Mouse (Mus musculus) C2C12 (cell line): ENCODE measurements at regions not wholly inside any gene's neighbourhood (a gene's known extent, or its start where the extent isn't known, plus 50 kb on each side); places are given as distances from the start of the nearest gene placed in this dataset.

Experiments
- H3K27me3 ChIP-seq: one replicate; pipeline ENCODE4 v1.6.1; 2011; ENCODE audit not compliant: control insufficient read depth, insufficient read depth, insufficient read length
- H3K36me3 ChIP-seq: one replicate; pipeline ENCODE4 v1.6.1; 2011; ENCODE audit not compliant: control insufficient read depth, insufficient read depth
- H3K4me3 ChIP-seq: one replicate; pipeline ENCODE4 v1.5.1; 2011; ENCODE audit warnings: mild to moderate bottlenecking, control low read depth; ENCODE audit not compliant: poor library complexity, insufficient read depth, severe bottlenecking
- H3K79me2 ChIP-seq: one replicate; pipeline ENCODE4 v1.6.1; 2011; ENCODE audit not compliant: control insufficient read depth, insufficient read depth
- H3K79me3 ChIP-seq: one replicate; pipeline ENCODE4 v1.6.1; 2011; ENCODE audit warnings: low read depth, control low read depth
- H3ac ChIP-seq: one replicate; pipeline ENCODE3; 2011; ENCODE audit warnings: low read depth; ENCODE audit not compliant: control insufficient read depth, insufficient read length
- CEBPB ChIP-seq: IDR thresholded peaks from one replicate; pipeline ENCODE4 v1.6.1; 2011; ENCODE audit warnings: low read depth, mild to moderate bottlenecking, control low read depth, moderate library complexity
- CTCF ChIP-seq: IDR thresholded peaks from one replicate; pipeline ENCODE4 v1.5.1; 2011; ENCODE audit not compliant: control insufficient read depth, insufficient read depth, insufficient read length
- FOSL1 ChIP-seq: IDR thresholded peaks from one replicate; pipeline ENCODE4 v1.8.0; 2011; ENCODE audit warnings: mild to moderate bottlenecking, low read length; ENCODE audit not compliant: poor library complexity, insufficient read depth, severe bottlenecking
- MAX ChIP-seq: IDR thresholded peaks from one replicate; pipeline ENCODE4 v1.6.1; 2011; ENCODE audit warnings: mild to moderate bottlenecking, control low read depth
- MYOD1 ChIP-seq: IDR thresholded peaks from one replicate; pipeline ENCODE4 v1.6.1; 2011; ENCODE audit warnings: low read depth; ENCODE audit not compliant: control insufficient read depth, insufficient read length
- MYOG ChIP-seq: IDR thresholded peaks from one replicate; pipeline ENCODE4 v1.6.1; 2011; ENCODE audit not compliant: control insufficient read depth, insufficient read length; ENCODE audit errors: extremely low read depth
- USF1 ChIP-seq: IDR thresholded peaks from one replicate; pipeline ENCODE4 v1.6.1; 2011; ENCODE audit warnings: low read depth, mild to moderate bottlenecking, control low read depth, moderate library complexity

DNA sequence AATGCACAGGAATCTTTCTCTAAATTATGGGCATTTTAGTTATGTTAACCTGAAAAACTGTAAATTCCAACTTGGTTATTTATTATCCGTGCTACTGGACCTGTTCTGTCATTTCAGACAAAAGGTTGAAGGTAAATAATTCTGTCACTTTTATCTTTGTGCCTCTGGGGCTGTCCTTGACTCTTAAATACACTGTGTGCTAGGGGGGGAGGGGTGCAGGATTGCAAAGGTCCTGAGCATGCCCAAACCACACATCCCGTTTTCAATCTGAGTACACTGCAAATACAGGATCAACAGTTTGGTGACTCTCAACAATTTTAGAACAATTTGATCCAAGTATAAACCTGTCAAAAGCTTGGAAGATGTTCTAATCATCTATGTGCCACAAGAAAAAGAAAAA, 227.4 kb upstream of the Pabpc6 start:
- Histone ChIP-seq H3K36me3 (no peaks in the 10 kb centered on the region), H3K79me3 (no peaks in the 10 kb centered on the region), H3K27me3 (no peaks in the 10 kb centered on the region), H3ac (no peak overlapping the region), H3K4me3 (no peak overlapping the region), H3K79me2 (no peaks in the 10 kb centered on the region)
- no peak for TF ChIP-seq CTCF
- no peak for TF ChIP-seq USF1
- TF ChIP-seq CEBPB = no peak
- TF ChIP-seq FOSL1 = no peak

DNA sequence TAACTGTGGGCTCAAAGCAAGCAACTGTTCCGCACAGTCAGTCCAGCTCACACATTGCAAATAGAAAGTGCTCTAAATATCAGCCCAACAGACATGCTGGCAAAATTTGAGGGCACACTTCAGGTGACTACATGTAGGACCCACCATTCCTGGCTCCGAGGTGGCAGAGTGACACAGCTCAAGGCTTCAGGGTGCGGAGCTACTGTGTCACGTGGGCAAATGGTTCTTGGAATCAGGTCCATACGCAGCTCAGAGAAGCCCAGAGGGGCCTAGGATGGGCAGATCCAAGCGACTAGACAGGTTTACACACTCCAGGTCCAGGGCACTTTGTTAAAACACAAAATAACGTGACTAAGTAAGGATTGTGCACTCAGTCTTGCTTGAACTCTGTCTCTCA, 226.2 kb upstream of the Pabpc6 start:
- TF ChIP-seq CEBPB (no peak), MAX (no peak), MYOG (no peak), MYOD1 (no peak), FOSL1 (no peak), USF1 (no peak), CTCF (no peak)
- Histone ChIP-seq H3K27me3 (no peaks in the 10 kb centered on the region), H3K4me3 (no peak overlapping the region), H3K79me3 (no peaks in the 10 kb centered on the region), H3ac (no peak overlapping the region), H3K36me3 (no peaks in the 10 kb centered on the region), H3K79me2 (no peaks in the 10 kb centered on the region)

DNA sequence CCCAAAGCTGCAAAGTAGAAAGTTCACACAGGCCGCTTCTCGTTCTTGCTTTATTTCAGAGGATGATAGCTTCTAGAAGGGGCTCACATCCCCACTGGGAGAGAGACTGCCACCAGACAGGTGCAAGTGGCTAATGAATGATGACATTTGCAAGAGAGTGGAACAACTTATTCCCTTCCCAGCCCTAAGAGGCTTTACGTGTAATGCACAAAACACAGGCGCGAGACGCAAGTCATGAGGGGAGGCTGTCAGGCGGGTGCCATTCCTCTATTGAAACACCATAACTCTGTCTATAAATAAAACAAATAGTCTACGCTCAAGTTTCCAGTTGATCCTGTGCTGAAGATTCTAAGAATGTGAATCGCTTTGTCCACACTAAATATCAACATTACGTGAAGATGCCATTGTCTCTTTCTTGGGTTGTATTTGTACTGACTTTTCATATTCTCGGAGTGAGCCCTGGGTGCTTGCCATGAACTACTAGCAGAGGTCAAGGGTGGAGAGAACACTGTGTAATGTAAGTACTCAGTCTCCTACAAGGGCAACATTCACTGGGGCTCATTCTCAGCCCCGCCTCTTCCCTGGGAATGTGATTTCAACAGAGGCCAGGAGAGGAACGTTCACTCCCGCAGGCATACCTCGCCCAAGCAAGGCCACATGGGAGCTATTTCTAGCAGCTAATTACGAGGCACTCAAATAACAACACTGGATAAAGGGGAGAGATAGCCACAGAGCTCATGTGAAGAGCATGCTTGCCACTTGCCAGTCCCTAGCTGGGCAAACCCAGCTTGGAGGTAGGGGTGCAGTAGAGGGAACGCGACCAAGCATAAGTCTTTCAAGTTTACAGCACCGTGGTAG, 225.5 kb upstream of the Pabpc6 start:
- Histone ChIP-seq H3K79me3 (no peaks in the 10 kb centered on the region), H3K27me3 (no peaks in the 10 kb centered on the region), H3K79me2 (no peaks in the 10 kb centered on the region), H3K36me3 (no peaks in the 10 kb centered on the region), H3K4me3 (no peak overlapping the region), H3ac (no peak overlapping the region)
- TF ChIP-seq USF1 (no peak), FOSL1 (no peak), CEBPB (no peak), MYOD1 (no peak), MYOG (no peak), MAX (no peak), CTCF (no peak)

DNA sequence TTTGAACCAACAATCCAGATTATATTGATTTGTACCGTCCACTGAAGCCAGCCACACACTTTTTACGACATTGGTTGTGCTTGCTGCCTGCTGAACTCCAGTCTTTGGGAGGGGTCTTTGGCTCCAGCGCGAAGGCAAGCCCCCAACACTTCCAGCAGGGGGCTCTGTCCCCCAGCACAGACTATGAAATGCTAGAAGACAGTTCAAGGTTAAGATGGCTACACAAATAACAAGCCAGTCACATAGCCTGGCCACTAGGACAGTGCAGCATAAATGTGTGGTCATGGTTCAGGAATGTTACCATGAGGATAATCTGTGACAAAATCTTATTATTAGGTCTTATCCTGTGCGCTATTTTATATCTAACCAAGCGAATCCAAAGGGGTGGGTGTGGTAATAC, 224.4 kb upstream of the Pabpc6 start:
- TF ChIP-seq MAX (no peak), MYOD1 (no peak), USF1 (no peak), MYOG (no peak), CEBPB (no peak), FOSL1 (no peak), CTCF (no peak)
- Histone ChIP-seq H3K4me3 (no peak overlapping the region), H3K79me3 (no peaks in the 10 kb centered on the region), H3K79me2 (no peaks in the 10 kb centered on the region), H3K27me3 (no peaks in the 10 kb centered on the region), H3ac (no peak overlapping the region), H3K36me3 (no peaks in the 10 kb centered on the region)

DNA sequence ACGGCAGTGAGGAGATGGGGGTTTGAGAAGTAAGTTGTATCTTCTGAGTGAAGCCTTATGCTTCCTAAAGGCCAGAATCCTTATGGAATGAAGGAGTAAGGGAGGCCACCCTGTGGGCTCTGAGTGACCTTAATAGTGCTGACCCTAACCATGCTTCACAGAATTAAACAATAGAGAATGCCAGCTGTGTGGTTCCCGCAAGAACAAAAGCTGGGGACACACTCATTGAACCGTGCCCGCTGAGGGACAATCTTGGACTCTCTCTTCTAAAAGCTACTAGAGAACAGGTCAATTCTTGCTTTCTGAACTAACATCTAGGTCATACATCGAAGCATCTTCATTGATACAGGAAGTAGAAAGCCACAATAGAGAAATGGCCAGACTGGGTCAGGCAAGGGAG, 223.3 kb upstream of the Pabpc6 start:
- Histone ChIP-seq H3K79me3 (no peaks in the 10 kb centered on the region), H3ac (no peak overlapping the region)
- no peak for TF ChIP-seq USF1
- TF ChIP-seq MYOG = no peak
- TF ChIP-seq CEBPB = no peak
- TF ChIP-seq CTCF = no peak
- no peak for TF ChIP-seq MAX
- no peak for TF ChIP-seq MYOD1
- no peak for TF ChIP-seq FOSL1

DNA sequence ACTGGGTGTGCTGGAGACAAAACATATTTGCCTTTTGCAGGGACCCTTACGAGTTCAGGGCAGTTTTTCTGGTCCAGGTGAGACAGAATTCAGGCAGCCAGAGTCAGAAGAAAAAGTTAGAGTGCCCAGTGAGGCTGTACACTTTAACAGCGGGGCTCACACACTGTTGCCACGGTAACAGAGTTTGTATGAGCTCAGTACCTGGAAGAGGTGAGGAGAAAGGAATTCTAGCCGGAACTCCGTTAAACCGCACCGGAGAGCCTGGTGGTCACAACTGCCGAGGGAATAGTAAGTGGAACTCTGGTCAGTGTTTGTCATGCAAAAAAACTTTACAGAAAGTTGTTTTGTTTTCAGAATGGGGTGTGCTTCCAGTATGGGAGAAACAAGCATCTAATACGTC, 222.6 kb upstream of the Pabpc6 start:
- Histone ChIP-seq H3K36me3 (no peaks in the 10 kb centered on the region), H3K79me2 (no peaks in the 10 kb centered on the region), H3K27me3 (no peaks in the 10 kb centered on the region), H3K4me3 (no peak overlapping the region), H3ac (no peak overlapping the region), H3K79me3 (no peaks in the 10 kb centered on the region)
- TF ChIP-seq MYOG (no peak), MAX (no peak), MYOD1 (no peak), FOSL1 (no peak), CTCF (no peak), USF1 (no peak), CEBPB (no peak)

More for the DNA sequence above, 223.3 kb upstream of the Pabpc6 start:
- Histone ChIP-seq H3K79me2 (no peaks in the 10 kb centered on the region), H3K4me3 (no peak overlapping the region), H3K27me3 (no peaks in the 10 kb centered on the region), H3K36me3 (no peaks in the 10 kb centered on the region)
